Mouse (Mus musculus) megakaryocyte, embryonic 14.5 days (primary cell): Measurements from ENCODE around the gene Ssbp2.

Experiments
- FLI1 ChIP-seq: IDR thresholded peaks from 2 replicates; pipeline ENCODE4 v1.6.1; 2012; ENCODE audit warnings: low read length, inconsistent platforms, mixed read lengths
- GATA1 ChIP-seq: IDR thresholded peaks from 3 replicates; pipeline ENCODE4 v1.6.1; 2012; ENCODE audit warnings: mixed read lengths, low read length, inconsistent platforms, borderline replicate concordance

DNA sequence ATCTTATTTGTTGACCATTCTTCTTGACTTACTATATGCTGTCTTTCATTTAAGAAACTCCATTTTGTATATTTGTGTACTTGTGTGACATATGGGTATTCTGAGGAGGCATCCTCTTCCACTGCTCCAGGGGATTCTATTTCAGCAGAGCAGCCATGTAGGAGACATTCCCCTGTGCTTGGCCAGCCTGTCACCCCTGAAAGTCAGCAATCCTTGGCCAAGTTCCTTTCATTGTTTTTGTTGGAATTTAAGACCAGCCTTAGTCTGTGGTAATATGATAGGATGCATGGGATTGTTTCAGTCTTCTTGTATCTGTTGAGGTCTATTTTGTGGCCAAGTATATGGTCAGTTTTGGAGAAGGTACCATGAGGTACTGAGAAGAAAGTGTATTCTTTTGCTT, 122.1 kb downstream of the Ssbp2 start:
- TF ChIP-seq GATA1 (no peak), FLI1 (no peak)
